10 mouse cellular contexts compared by ENCODE assay signal in the genomic region with DNA sequence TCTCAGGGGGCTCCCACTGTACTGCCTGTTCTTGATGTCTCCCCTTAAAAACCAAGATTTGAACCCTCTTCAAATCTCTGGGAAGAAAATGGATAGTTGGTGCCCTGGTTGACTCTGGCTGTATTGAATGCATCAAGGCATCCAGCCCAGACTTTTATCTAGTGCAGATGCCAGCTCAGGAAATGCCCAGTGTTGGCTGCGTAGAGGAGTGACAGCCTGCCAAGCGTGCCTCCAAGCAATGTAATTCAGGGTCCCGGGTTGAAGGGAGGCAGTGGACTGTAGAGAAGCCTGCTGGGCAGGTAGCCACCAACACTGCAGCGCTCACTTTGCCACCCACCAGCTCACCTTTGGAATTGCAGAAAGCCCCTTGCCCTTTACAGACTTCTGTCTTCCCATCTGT.
A peak's percentile ranks its signal among the peaks of the same experiment; 100 is the strongest.
DNase-seq lines count a peak whose midpoint lies in the region.
"Had no signal": no experiment of that assay in that cellular context is flagged by ENCODE, and none has a peak within 500 bp of the region (broad histone marks: within the 10 kb centered on the region; RNA-seq: fewer than 3 reads in every experiment).

No protein-coding gene starts in this region.

- H3K4me3 ChIP-seq in heart, embryonic 10.5 days = no peak overlapping the region
- H3K4me3 ChIP-seq: lung, embryonic 15.5 days had no signal

- 74% methylated on average over 4 of the region's 4 CpGs for WGBS in heart, embryonic 10.5 days

- intact Hi-C loops in left cerebral cortex, postnatal 4 days (cut with DNase I) = no loop called here

- no peak overlapping the region for H3K27ac ChIP-seq in heart, embryonic 10.5 days
- H3K27ac ChIP-seq: lung, embryonic 15.5 days had no signal

- no peaks in the 10 kb centered on the region for H3K36me3 ChIP-seq in heart, embryonic 10.5 days
- H3K36me3 ChIP-seq: lung, embryonic 15.5 days had no signal

- DNase-seq in heart, adult 18-20 months = peak; percentile 44 to 50
- DNase-seq in heart, embryonic 10.5 days (ENCODE audit: low spot score) = no peak
- DNase-seq in left cerebral cortex, postnatal 4 days = peak; percentile 84
- no peak for DNase-seq in left cerebral cortex, adult 9 months (ENCODE audit: low spot score in 2 of 2)
- DNase-seq in cerebellum, postnatal 10 days = peak; percentile 89 to 93
- peak; percentile 55 for DNase-seq in heart, postnatal 4 days
- no peak for DNase-seq in embryo, embryonic 11 days
- DNase-seq: kidney, adult 8-10 months; right cerebral cortex, postnatal 4 days had no signal

- peaks cover 78% of the 10 kb centered on the region for H3K27me3 ChIP-seq in heart, embryonic 10.5 days (ENCODE audit: insufficient read depth, poor library complexity, severe bottlenecking)

- H3K4me1 ChIP-seq in heart, embryonic 10.5 days = peaks cover 19% of the 10 kb centered on the region

- no peaks in the 10 kb centered on the region for H3K9me3 ChIP-seq in heart, embryonic 10.5 days
- H3K9me3 ChIP-seq: lung, embryonic 15.5 days had no signal

Comparison
In these comparisons a context has a peak if more than half of its experiments do, and no peak if none do; other contexts are left out.
1. DNase-seq: peak in heart, adult 18-20 months (2 of 2), left cerebral cortex, postnatal 4 days (single experiment), cerebellum, postnatal 10 days (2 of 2) and heart, postnatal 4 days (single experiment); none in heart, embryonic 10.5 days (single experiment), left cerebral cortex, adult 9 months (0 of 2) and embryo, embryonic 11 days (single experiment).